Mouse (Mus musculus) retina, embryonic 14.5 days (tissue): ENCODE results near the gene Tpcn2.

Experiments
- DNase-seq: peaks from one replicate; pipeline ENCODE4 v3.0.0-alpha.2; 2015; ENCODE audit warnings: low spot score

Gene Tpcn2

GRCm38 (mm10) chr7:145242851-145243712, 40.7 kb downstream of the Tpcn2 start:
- DNase-seq: peak; percentile 93

- no peak for DNase-seq
These were observed 41.8 kb downstream of the Tpcn2 start for GRCm38 (mm10) chr7:145242028-145242427.

- DNase-seq: no peak
These were observed 42.9 kb downstream of the Tpcn2 start for GRCm38 (mm10) chr7:145240929-145241328.

- no peak for DNase-seq
These were observed 43.9 kb downstream of the Tpcn2 start for GRCm38 (mm10) chr7:145239736-145240505.

GRCm38 (mm10) chr7:145239145-145239544, 44.7 kb downstream of the Tpcn2 start:
- DNase-seq: no peak

- DNase-seq: no peak
These were observed 48.7 kb downstream of the Tpcn2 start for GRCm38 (mm10) chr7:145234841-145235790.

- no peak for DNase-seq
These were observed 52.2 kb downstream of the Tpcn2 start for GRCm38 (mm10) chr7:145231659-145232058.

- no peak for DNase-seq
These were observed 57.2 kb downstream of the Tpcn2 start for GRCm38 (mm10) chr7:145226641-145227040.

- no peak for DNase-seq
These were observed 58.2 kb downstream of the Tpcn2 start for GRCm38 (mm10) chr7:145225626-145226025.

GRCm38 (mm10) chr7:145221841-145222689, 61.7 kb downstream of the Tpcn2 start:
- DNase-seq: no peak

- DNase-seq: no peak
These were observed 62.5 kb downstream of the Tpcn2 start for GRCm38 (mm10) chr7:145221346-145221745.

GRCm38 (mm10) chr7:145219420-145219831, 64.4 kb downstream of the Tpcn2 start:
- no peak for DNase-seq

GRCm38 (mm10) chr7:145216591-145216990, 67.2 kb downstream of the Tpcn2 start:
- peak; percentile 72 for DNase-seq

- DNase-seq: no peak
These were observed 68.3 kb downstream of the Tpcn2 start for GRCm38 (mm10) chr7:145215476-145215875.

- peak; percentile 60 for DNase-seq
These were observed 71.8 kb downstream of the Tpcn2 start for GRCm38 (mm10) chr7:145211680-145212659.

GRCm38 (mm10) chr7:145210477-145211070, 73.2 kb downstream of the Tpcn2 start:
- no peak for DNase-seq

- no peak for DNase-seq
These were observed 75.8 kb downstream of the Tpcn2 start, which contains the start of gene 1810010D01Rik for GRCm38 (mm10) chr7:145208006-145208405. Gene 1810010D01Rik (minus strand): TSS chr7:145208119.

GRCm38 (mm10) chr7:145206801-145207200, 77.0 kb downstream of the Tpcn2 start:
- DNase-seq: no peak

- DNase-seq: peak; percentile 94
These were observed 77.7 kb downstream of the Tpcn2 start for GRCm38 (mm10) chr7:145206056-145206610.
